Mouse (Mus musculus): ENCODE results near the gene B3galt1. TPM values are rescaled to one million over a fixed set of nuclear protein-coding genes. Genes with fewer than 3 reads are reported as not detected.

The B3galt1 gene
- polyA plus RNA-seq, 1 experiment, result 1.5 TPM

GRCm38 (mm10) chr2:68080872-68081280, 515.2 kb downstream of the B3galt1 start:
- no peaks in the 10 kb centered on the region for H3K4me1 ChIP-seq (ENCODE audit: control insufficient read depth, insufficient read depth, low read length)
- H3K36me3 ChIP-seq (ENCODE audit: control insufficient read depth, insufficient read depth, low read length, poor library complexity, severe bottlenecking), result no peaks in the 10 kb centered on the region
- no peak overlapping the region for H3K4me3 ChIP-seq (ENCODE audit: low read depth, low read length)
- no peak overlapping the region for H3K9ac ChIP-seq (ENCODE audit: low read depth, poor library complexity, severe bottlenecking)
- TF ChIP-seq EP300 (IDR thresholded peaks at IDR 0.05; ENCODE audit: insufficient read depth, low read depth, low read length), result no peak
- no peak overlapping the region for H3K27ac ChIP-seq (ENCODE audit: insufficient read depth, low read length)
- H3K27me3 ChIP-seq (ENCODE audit: control insufficient read depth, insufficient read depth, low read length, poor library complexity, severe bottlenecking), result no peaks in the 10 kb centered on the region
- peaks cover 4% of the 10 kb centered on the region; the same call in 1 of the 2 replicates for H3K9me3 ChIP-seq (replicated peaks; ENCODE audit: control insufficient read depth, insufficient read depth, low read length, poor library complexity, severe bottlenecking)

- Histone ChIP-seq H3K9ac (ENCODE audit: low read depth, poor library complexity, severe bottlenecking) (no peak overlapping the region), H3K4me1 (ENCODE audit: control insufficient read depth, insufficient read depth, low read length) (no peaks in the 10 kb centered on the region), H3K4me3 (ENCODE audit: low read depth, low read length) (no peak overlapping the region), H3K36me3 (ENCODE audit: control insufficient read depth, insufficient read depth, low read length, poor library complexity, severe bottlenecking) (no peaks in the 10 kb centered on the region), H3K9me3 (replicated peaks; ENCODE audit: control insufficient read depth, insufficient read depth, low read length, poor library complexity, severe bottlenecking) (no peaks in the 10 kb centered on the region), H3K27ac (ENCODE audit: insufficient read depth, low read length) (no peak overlapping the region), H3K27me3 (ENCODE audit: control insufficient read depth, insufficient read depth, low read length, poor library complexity, severe bottlenecking) (no peaks in the 10 kb centered on the region)
- TF ChIP-seq CTCF (IDR thresholded peaks at IDR 0.05; ENCODE audit: low read depth, low read length) (no peak), EP300 (IDR thresholded peaks at IDR 0.05; ENCODE audit: insufficient read depth, low read depth, low read length) (no peak), POLR2A (IDR thresholded peaks at IDR 0.05; ENCODE audit: insufficient read depth, low read length) (no peak)
Measured at GRCm38 (mm10) chr2:68084483-68084882, 518.8 kb downstream of the B3galt1 start.

GRCm38 (mm10) chr2:68086101-68086500, 520.4 kb downstream of the B3galt1 start:
- TF ChIP-seq CTCF (IDR thresholded peaks at IDR 0.05; ENCODE audit: low read depth, low read length), result no peak
- no peak for TF ChIP-seq POLR2A (IDR thresholded peaks at IDR 0.05; ENCODE audit: insufficient read depth, low read length)
- TF ChIP-seq EP300 (IDR thresholded peaks at IDR 0.05; ENCODE audit: insufficient read depth, low read depth, low read length), result no peak
- Histone ChIP-seq H3K27ac (ENCODE audit: insufficient read depth, low read length) (no peak overlapping the region), H3K36me3 (ENCODE audit: control insufficient read depth, insufficient read depth, low read length, poor library complexity, severe bottlenecking) (no peaks in the 10 kb centered on the region), H3K4me1 (ENCODE audit: control insufficient read depth, insufficient read depth, low read length) (no peaks in the 10 kb centered on the region), H3K4me3 (ENCODE audit: low read depth, low read length) (no peak overlapping the region), H3K9ac (ENCODE audit: low read depth, poor library complexity, severe bottlenecking) (no peak overlapping the region), H3K27me3 (ENCODE audit: control insufficient read depth, insufficient read depth, low read length, poor library complexity, severe bottlenecking) (no peaks in the 10 kb centered on the region), H3K9me3 (replicated peaks; ENCODE audit: control insufficient read depth, insufficient read depth, low read length, poor library complexity, severe bottlenecking) (no peaks in the 10 kb centered on the region)

GRCm38 (mm10) chr2:68091559-68091958, 525.9 kb downstream of the B3galt1 start:
- Histone ChIP-seq H3K36me3 (ENCODE audit: control insufficient read depth, insufficient read depth, low read length, poor library complexity, severe bottlenecking) (no peaks in the 10 kb centered on the region), H3K27me3 (ENCODE audit: control insufficient read depth, insufficient read depth, low read length, poor library complexity, severe bottlenecking) (no peaks in the 10 kb centered on the region), H3K9me3 (replicated peaks; ENCODE audit: control insufficient read depth, insufficient read depth, low read length, poor library complexity, severe bottlenecking) (no peaks in the 10 kb centered on the region), H3K4me3 (ENCODE audit: low read depth, low read length) (no peak overlapping the region), H3K27ac (ENCODE audit: insufficient read depth, low read length) (no peak overlapping the region), H3K9ac (ENCODE audit: low read depth, poor library complexity, severe bottlenecking) (no peak overlapping the region), H3K4me1 (ENCODE audit: control insufficient read depth, insufficient read depth, low read length) (no peaks in the 10 kb centered on the region)
- TF ChIP-seq CTCF (IDR thresholded peaks at IDR 0.05; ENCODE audit: low read depth, low read length), result no peak
- no peak for TF ChIP-seq EP300 (IDR thresholded peaks at IDR 0.05; ENCODE audit: insufficient read depth, low read depth, low read length)
- TF ChIP-seq POLR2A (IDR thresholded peaks at IDR 0.05; ENCODE audit: insufficient read depth, low read length), result no peak

DNA sequence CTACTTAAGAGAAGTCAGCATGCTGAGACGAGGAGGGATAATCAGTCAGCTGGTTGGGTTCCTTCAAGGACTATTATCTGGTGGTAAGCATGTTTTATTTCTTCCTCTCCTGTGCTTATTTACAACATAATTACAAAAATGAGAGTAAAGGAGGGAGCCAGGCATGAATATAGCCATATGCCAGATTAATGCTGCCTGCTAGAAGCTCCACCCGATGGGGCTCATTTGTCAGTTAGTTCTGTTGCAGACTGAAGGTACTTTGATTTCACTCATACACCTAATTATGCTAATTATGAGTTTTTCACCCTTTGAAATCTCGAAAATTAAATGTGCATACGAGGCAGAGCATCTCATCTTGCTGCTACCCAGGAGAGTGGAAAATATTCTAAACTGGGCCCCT, 539.0 kb downstream of the B3galt1 start:
- H3K27me3 ChIP-seq (ENCODE audit: control insufficient read depth, insufficient read depth, low read length, poor library complexity, severe bottlenecking), result no peaks in the 10 kb centered on the region
- TF ChIP-seq EP300 (IDR thresholded peaks at IDR 0.05; ENCODE audit: insufficient read depth, low read depth, low read length), result no peak
- no peak for TF ChIP-seq POLR2A (IDR thresholded peaks at IDR 0.05; ENCODE audit: insufficient read depth, low read length)
- no peak for TF ChIP-seq CTCF (IDR thresholded peaks at IDR 0.05; ENCODE audit: low read depth, low read length)

DNA sequence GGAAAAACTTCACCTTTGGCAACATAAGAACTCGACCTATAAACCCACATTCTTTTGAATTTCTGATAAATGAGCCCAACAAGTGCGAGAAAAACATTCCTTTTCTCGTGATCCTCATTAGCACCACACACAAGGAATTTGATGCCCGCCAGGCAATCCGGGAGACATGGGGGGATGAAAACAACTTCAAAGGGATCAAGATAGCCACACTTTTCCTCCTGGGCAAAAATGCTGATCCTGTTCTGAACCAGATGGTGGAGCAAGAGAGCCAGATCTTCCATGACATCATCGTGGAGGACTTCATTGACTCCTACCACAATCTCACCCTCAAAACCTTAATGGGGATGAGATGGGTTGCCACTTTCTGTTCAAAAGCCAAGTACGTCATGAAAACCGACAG, 552.4 kb downstream of the B3galt1 start:
- no peaks in the 10 kb centered on the region for H3K9me3 ChIP-seq (replicated peaks; ENCODE audit: control insufficient read depth, insufficient read depth, low read length, poor library complexity, severe bottlenecking)
- H3K27me3 ChIP-seq (ENCODE audit: control insufficient read depth, insufficient read depth, low read length, poor library complexity, severe bottlenecking), result no peaks in the 10 kb centered on the region
- H3K4me1 ChIP-seq (ENCODE audit: control insufficient read depth, insufficient read depth, low read length), result no peaks in the 10 kb centered on the region
- no peak overlapping the region for H3K4me3 ChIP-seq (ENCODE audit: low read depth, low read length)
- H3K9ac ChIP-seq (ENCODE audit: low read depth, poor library complexity, severe bottlenecking), result no peak overlapping the region
- TF ChIP-seq EP300 (IDR thresholded peaks at IDR 0.05; ENCODE audit: insufficient read depth, low read depth, low read length) (no peak), CTCF (IDR thresholded peaks at IDR 0.05; ENCODE audit: low read depth, low read length) (no peak), POLR2A (IDR thresholded peaks at IDR 0.05; ENCODE audit: insufficient read depth, low read length) (no peak)
- H3K36me3 ChIP-seq (ENCODE audit: control insufficient read depth, insufficient read depth, low read length, poor library complexity, severe bottlenecking), result no peaks in the 10 kb centered on the region
- no peak overlapping the region for H3K27ac ChIP-seq (ENCODE audit: insufficient read depth, low read length)

More for the DNA sequence above, 539.0 kb downstream of the B3galt1 start:
- no peaks in the 10 kb centered on the region for H3K4me1 ChIP-seq (ENCODE audit: control insufficient read depth, insufficient read depth, low read length)
- H3K9ac ChIP-seq (ENCODE audit: low read depth, poor library complexity, severe bottlenecking), result no peak overlapping the region
- no peak overlapping the region for H3K4me3 ChIP-seq (ENCODE audit: low read depth, low read length)
- H3K27ac ChIP-seq (ENCODE audit: insufficient read depth, low read length), result no peak overlapping the region
- H3K36me3 ChIP-seq (ENCODE audit: control insufficient read depth, insufficient read depth, low read length, poor library complexity, severe bottlenecking), result no peaks in the 10 kb centered on the region
- no peaks in the 10 kb centered on the region for H3K9me3 ChIP-seq (replicated peaks; ENCODE audit: control insufficient read depth, insufficient read depth, low read length, poor library complexity, severe bottlenecking)
